Mouse (Mus musculus) intestine, embryonic 15.5 days (tissue): ENCODE measurements around the gene Rasal1. TPM values are rescaled to one million over a fixed set of nuclear protein-coding genes. Genes with fewer than 3 reads are reported as not detected.
A peak's percentile ranks its signal among the peaks of the same experiment; 100 is the strongest.

ENCODE experiments used
- ATAC-seq: fragments of 200-750 bp; cut with Nextera tagmentation; 2 replicates; pipeline ENCODE4 v1.8.0; 2017; ENCODE audit warnings: moderate TSS enrichment, moderate library complexity
- H3K27ac ChIP-seq: fragments of 300-500 bp; sonication (generic); 2 replicates; pipeline ENCODE4 v1.5.1; 2015; ENCODE audit warnings: mild to moderate bottlenecking, inconsistent platforms
- H3K27me3 ChIP-seq: fragments of 300-500 bp; sonication (generic); replicated peaks from 2 replicates; pipeline ENCODE4 v1.6.1; 2015; ENCODE audit warnings: inconsistent platforms
- H3K36me3 ChIP-seq: fragments of 300-500 bp; sonication (generic); 2 replicates; pipeline ENCODE4 v1.6.1; 2015; ENCODE audit warnings: inconsistent platforms
- H3K4me1 ChIP-seq: fragments of 300-500 bp; sonication (generic); replicated peaks from 2 replicates; pipeline ENCODE4 v1.6.1; 2015; ENCODE audit warnings: inconsistent platforms
- H3K4me2 ChIP-seq: fragments of 300-500 bp; sonication (generic); replicated peaks from 2 replicates; pipeline ENCODE4 v1.6.1; 2015; ENCODE audit warnings: mild to moderate bottlenecking, inconsistent platforms
- H3K4me3 ChIP-seq: fragments of 300-500 bp; sonication (generic); replicated peaks from 2 replicates; pipeline ENCODE4 v1.5.1; 2015; ENCODE audit warnings: inconsistent platforms
- H3K9ac ChIP-seq: fragments of 300-500 bp; sonication (generic); 2 replicates; pipeline ENCODE4 v1.6.1; 2015; ENCODE audit warnings: inconsistent platforms
- H3K9me3 ChIP-seq: fragments of 300-500 bp; sonication (generic); 2 replicates; pipeline ENCODE4 v1.6.1; 2016; ENCODE audit warnings: inconsistent platforms
- WGBS: fragments of 180-500 bp; shearing (Covaris S2); methylation state at CpG from one replicate; pipeline ENCODE4 v1.1.7; 2015; 5-methylcytosine and 5-hydroxymethylcytosine counted together
- polyA plus RNA-seq: library from polyadenylated mRNA; unstranded; fragments of >200 nt; fragmentation: Nextera tagmentation; extraction: Ambion mirVana; gene quantifications from 2 replicates; pipeline ENCODE4 v1.2.1, GENCODE M21; 2015

Rasal1 gene
- 0.49 and 1.0 TPM in 2 replicates for polyA plus RNA-seq

DNA sequence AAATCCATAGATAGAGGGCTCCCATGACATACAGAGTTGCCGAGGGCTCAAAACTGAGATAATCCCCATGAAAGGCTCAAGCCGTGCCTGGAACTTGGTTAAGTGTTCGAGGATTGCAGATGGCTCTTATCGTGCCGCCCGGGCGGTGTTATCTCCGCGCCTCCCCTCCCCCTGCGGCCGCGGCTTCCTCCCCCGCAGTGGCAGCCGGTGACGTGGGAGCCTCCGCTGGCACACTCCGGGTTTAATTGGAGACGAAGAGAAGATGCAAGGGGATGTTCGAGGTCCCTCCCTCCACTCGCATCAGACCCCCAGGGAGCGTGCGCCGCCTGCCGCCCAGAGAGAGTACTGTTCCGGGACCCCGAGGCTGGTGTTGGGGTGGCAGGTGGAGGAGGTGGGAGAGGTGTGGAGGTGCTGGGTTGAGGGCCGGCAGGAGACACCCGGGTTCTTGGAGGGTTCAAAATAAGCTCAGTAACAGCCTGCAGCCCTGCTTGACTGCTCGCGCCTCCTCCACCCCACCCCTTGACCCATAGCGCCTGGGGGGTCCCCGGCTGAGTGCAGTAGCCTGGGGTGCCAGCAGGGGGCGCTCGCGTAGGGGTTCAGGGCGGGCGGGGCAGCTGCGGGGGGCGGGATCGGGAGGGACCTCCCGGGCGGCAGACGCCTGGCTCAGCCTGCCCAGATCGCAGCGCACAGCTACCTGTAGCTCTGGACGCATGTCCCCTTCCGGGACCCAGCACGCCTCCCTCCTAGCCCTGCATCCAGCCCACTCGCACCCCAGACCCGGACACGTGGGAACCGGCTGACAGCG lies at the start of gene Rasal1:
Gene Rasal1, plus strand, starts transcription at position 244 of the 805 bp plus-strand sequence.
- 0 out of 2 replicates have a peak within 1 kb of the TSS, but pooled peaks have one; percentile 8 for H3K9ac ChIP-seq
- WGBS = under 1% methylated on average over 52 of the region's 53 CpGs
- H3K36me3 ChIP-seq = no peaks in the 10 kb centered on the region
- peaks cover 39% of the 10 kb centered on the region for H3K27me3 ChIP-seq
- H3K27ac ChIP-seq = no peak within 1 kb of the TSS
- H3K4me2 ChIP-seq = peak within 1 kb of the TSS; percentile 71
- H3K4me3 ChIP-seq = peak within 1 kb of the TSS; percentile 30
- no peaks in the 10 kb centered on the region for H3K9me3 ChIP-seq
- peak; percentile 73 for ATAC-seq
- peaks cover 10% of the 10 kb centered on the region for H3K4me1 ChIP-seq

DNA sequence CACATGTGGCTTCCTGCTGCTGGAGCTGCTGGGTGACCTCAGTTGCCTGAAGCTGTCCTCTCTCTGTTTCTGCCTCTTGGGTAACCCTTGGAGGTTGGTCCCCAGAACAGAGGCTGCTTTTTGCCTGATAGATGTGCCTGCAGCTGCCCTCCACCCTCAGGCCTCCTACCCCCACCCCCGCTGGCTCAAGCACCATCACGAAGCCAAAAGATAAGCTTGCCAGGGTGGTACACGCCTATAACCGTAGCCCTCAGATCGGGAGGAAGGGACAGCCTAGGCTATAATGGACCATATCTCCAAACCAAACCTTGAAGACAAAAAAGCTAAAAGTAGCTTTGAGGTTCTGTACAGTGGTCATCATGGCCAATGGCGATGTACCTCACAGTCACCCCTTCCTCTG lies 49.0 kb upstream of the Rasal1 start:
- ATAC-seq = no peak
- no peak overlapping the region for H3K27ac ChIP-seq
- WGBS = 81% methylated on average over 6 of the region's 6 CpGs

DNA sequence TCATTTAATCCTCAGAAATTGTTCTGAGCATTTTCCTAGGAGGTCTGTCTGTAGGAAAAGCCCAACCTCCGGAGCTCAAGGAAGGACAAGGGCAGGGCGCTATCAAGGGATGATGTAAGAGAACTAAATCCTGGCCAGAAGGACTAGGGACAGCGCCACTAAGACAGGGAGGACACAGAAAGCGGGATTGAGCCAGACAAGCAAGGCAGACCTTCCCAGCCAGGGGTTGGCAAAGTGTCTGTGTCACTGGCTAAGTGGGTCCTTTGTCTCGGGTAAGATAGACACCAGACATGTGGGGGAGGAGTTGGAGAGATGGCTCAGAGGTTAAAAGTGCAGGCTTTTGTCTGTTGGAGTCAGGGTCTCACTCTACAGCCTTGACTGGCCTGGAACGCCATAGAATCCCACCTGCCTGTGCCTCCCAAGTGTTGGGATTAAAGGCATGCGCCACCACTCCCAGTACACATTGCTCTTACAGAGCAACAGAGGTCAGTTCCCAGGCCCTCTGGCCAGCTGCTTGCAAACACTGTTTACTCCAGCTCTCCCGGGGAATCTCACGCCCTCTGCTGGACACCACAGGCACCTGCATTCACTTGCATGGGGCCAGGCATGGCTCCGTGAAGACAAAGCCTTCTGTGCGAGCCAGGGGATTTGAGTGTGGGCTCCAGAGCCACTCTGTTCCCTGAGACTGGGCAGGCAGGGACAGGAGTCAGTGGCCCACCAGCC lies 47.5 kb upstream of the Rasal1 start:
- Histone ChIP-seq H3K4me1 (0 out of 2 replicates have a peak, but pooled peaks cover 8% of the 10 kb centered on the region), H3K27me3 (no peaks in the 10 kb centered on the region), H3K4me3 (no peak overlapping the region), H3K9me3 (no peaks in the 10 kb centered on the region), H3K4me2 (no peak overlapping the region), H3K27ac (no peak overlapping the region), H3K9ac (no peak overlapping the region), H3K36me3 (no peaks in the 10 kb centered on the region)
- no peak for ATAC-seq
- 52% methylated on average over 11 of the region's 11 CpGs for WGBS

More for the DNA sequence above, 49.0 kb upstream of the Rasal1 start:
- H3K9ac ChIP-seq = no peak overlapping the region
- H3K4me2 ChIP-seq = no peak overlapping the region
- 0 out of 2 replicates have a peak, but pooled peaks cover 4% of the 10 kb centered on the region for H3K4me1 ChIP-seq
- H3K9me3 ChIP-seq = no peaks in the 10 kb centered on the region
- H3K36me3 ChIP-seq = no peaks in the 10 kb centered on the region
- no peaks in the 10 kb centered on the region for H3K27me3 ChIP-seq
- H3K4me3 ChIP-seq = no peak overlapping the region

DNA sequence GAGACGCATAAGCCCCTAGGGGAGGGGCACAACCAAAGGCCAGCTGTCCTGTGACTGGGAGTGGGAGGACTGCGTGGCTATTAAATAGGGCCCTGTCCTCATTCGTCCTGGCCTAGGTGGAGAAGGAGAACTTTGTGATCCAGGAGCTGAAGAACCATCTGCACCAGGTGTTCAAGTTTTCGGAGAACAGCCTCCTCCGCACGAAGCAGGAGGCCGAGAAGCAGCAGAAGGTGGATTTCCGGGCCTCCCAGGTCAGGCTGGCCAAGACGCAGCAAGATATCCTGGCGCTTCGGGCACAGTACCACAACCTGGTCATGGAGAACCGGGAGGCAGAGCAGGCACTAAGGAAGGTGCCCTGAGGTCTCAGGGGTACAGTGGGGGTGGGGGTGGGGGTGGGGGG lies 46.4 kb upstream of the Rasal1 start:
- Histone ChIP-seq H3K4me3 (no peak overlapping the region), H3K27me3 (no peaks in the 10 kb centered on the region), H3K27ac (no peak overlapping the region), H3K4me1 (0 out of 2 replicates have a peak, but pooled peaks cover 8% of the 10 kb centered on the region), H3K36me3 (no peaks in the 10 kb centered on the region), H3K9me3 (no peaks in the 10 kb centered on the region), H3K9ac (no peak overlapping the region), H3K4me2 (no peak overlapping the region)
- 94% methylated on average over 12 of the region's 12 CpGs for WGBS
- ATAC-seq = no peak

DNA sequence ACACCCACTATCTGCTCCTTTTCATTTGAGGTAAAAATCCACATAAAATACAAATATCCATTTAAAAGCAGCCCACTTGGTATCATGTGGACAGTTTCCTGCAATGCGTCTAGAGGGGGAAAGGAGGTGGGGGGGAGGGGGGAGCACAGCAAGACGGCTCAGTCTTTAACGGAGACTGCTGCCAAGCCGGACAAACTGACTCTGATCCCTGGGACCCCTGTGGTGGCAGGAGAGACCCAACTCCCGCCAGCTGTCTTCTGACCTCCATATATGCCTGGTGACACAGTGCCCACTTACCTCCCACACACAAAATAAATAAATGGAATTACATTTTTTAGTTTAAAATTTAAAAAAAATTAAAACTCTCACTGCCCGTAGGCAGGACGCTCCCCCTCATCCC lies 45.1 kb upstream of the Rasal1 start:
- Histone ChIP-seq H3K9me3 (no peaks in the 10 kb centered on the region), H3K27me3 (no peaks in the 10 kb centered on the region), H3K4me3 (no peak overlapping the region), H3K9ac (no peak overlapping the region), H3K36me3 (no peaks in the 10 kb centered on the region), H3K4me2 (no peak overlapping the region), H3K27ac (no peak overlapping the region), H3K4me1 (0 out of 2 replicates have a peak, but pooled peaks cover 8% of the 10 kb centered on the region)
- WGBS = 70% methylated on average over 7 of the region's 7 CpGs
- no peak for ATAC-seq

DNA sequence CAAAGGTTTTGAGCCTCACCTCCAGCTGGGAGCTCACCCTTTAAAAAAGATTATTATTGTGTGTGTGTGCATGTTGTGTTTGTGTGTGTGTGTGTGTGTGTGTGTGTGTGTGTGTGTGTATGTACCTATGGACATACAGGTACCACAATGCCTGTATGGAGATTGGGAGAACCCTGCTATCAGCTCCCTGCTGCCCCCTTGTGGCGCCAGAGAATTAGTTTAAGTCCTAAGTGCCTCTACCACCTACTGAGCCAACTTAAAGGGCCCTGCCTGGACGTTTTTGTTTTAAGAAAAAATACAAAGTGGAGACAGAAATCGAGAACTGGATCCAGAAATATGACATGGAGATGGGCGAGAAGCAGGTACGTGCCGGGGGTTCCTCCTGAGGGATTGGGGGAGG lies 43.8 kb upstream of the Rasal1 start:
- Histone ChIP-seq H3K36me3 (no peaks in the 10 kb centered on the region), H3K27me3 (no peaks in the 10 kb centered on the region), H3K27ac (0 out of 2 replicates have a peak overlapping the region, but pooled peaks have one; percentile 32), H3K4me3 (peak overlapping the region; percentile 21; the same call in 1 of the 2 replicates), H3K4me2 (peak overlapping the region; percentile 63), H3K9ac (peak overlapping the region; percentile 20; the same call in 1 of the 2 replicates), H3K9me3 (no peaks in the 10 kb centered on the region), H3K4me1 (0 out of 2 replicates have a peak, but pooled peaks cover 8% of the 10 kb centered on the region)
- ATAC-seq = peak; percentile 66
- WGBS = 3% methylated on average over 6 of the region's 6 CpGs

DNA sequence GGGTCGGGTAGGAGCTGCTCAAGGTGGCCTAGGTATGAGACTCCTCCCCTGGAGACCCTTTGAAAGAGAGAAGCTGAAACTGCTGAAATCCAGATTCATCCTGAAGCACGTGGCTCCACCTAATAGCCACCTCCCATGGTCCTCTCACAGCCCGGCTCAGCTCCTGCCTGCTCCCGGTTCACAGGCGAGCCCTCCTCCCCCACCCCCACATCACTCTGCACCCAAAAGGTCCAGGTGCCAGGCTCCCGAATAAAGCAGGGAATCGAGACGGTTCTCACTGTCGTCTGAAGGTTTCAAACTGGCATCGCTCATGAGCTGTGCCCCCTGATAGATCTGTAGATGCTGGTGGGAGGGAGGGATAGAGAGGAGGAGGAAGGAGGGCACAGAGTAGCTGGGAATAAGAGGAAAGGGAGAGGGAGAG lies 43.4 kb upstream of the Rasal1 start:
- 0 out of 2 replicates have a peak overlapping the region, but pooled peaks have one; percentile 32 for H3K27ac ChIP-seq
- ATAC-seq = peak; percentile 54
- WGBS = 3% methylated on average over 10 of the region's 10 CpGs
- no peaks in the 10 kb centered on the region for H3K36me3 ChIP-seq
- no peaks in the 10 kb centered on the region for H3K9me3 ChIP-seq
- peak overlapping the region; percentile 20; the same call in 1 of the 2 replicates for H3K9ac ChIP-seq
- H3K4me2 ChIP-seq = peak overlapping the region; percentile 63
- peak overlapping the region; percentile 21 for H3K4me3 ChIP-seq
- H3K27me3 ChIP-seq = no peaks in the 10 kb centered on the region
- 0 out of 2 replicates have a peak, but pooled peaks cover 8% of the 10 kb centered on the region for H3K4me1 ChIP-seq

DNA sequence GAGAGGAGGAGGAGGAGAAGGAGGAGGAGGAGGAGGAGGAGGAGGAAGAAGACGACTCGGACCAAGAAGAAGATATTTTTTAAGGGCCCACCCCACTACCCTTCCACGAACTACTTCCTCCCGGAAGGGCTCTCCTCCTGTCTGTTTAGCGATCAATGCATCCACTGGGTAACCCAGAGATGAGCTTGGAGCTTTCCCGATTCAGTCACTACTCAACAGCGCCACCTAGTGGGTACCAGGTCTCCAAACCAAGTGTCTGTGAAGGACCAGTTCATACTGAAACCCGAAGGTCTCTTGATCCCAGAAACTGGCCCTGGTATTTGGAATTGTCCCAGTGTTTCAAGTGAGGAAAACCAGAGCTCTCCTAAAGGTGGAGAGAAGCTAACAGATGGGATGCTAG lies 42.9 kb upstream of the Rasal1 start:
- no peak overlapping the region for H3K9ac ChIP-seq
- ATAC-seq = peak; percentile 74
- no peaks in the 10 kb centered on the region for H3K27me3 ChIP-seq
- 0% methylated on average over 8 of the region's 8 CpGs for WGBS
- H3K4me3 ChIP-seq = peak overlapping the region; percentile 21
- 0 out of 2 replicates have a peak, but pooled peaks cover 8% of the 10 kb centered on the region for H3K4me1 ChIP-seq
- H3K27ac ChIP-seq = no peak overlapping the region
- H3K4me2 ChIP-seq = peak overlapping the region; percentile 63
- no peaks in the 10 kb centered on the region for H3K9me3 ChIP-seq
- H3K36me3 ChIP-seq = no peaks in the 10 kb centered on the region

DNA sequence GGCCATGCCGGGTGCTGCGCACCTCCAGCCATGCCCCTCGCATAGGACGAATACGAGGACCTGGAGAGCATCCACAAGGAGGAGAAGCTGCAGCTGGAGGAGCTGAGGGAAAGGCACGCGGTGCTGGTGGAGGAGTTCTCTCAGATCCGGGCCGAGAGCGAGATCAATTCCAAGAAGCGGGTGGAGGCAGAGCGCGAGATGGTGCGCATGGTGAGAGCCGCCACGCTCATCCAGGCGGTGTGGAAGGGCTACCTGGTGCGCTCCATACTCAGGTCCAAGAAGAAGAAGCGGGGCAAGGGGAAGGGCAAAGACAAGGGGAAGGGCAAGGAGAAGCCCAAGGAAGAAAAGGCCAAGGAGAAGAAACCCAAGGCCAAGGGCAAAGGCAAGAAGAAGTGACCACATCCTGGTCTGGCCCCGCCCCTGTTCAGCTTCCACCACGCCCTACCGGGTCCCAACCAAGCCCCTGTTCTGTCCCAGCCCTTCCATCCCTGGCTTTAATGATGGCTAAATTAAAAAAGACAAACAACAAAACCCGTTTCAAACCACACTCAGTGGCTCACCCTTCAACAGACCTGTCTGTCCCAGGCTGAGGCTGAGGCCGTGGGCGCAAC lies 41.9 kb upstream of the Rasal1 start:
- H3K4me2 ChIP-seq = no peak overlapping the region
- no peaks in the 10 kb centered on the region for H3K36me3 ChIP-seq
- peaks cover 13% of the 10 kb centered on the region for H3K4me1 ChIP-seq
- H3K27ac ChIP-seq = no peak overlapping the region
- no peak overlapping the region for H3K4me3 ChIP-seq
- no peaks in the 10 kb centered on the region for H3K9me3 ChIP-seq
- no peak for ATAC-seq
- no peaks in the 10 kb centered on the region for H3K27me3 ChIP-seq
- 67% methylated on average over 25 of the region's 25 CpGs for WGBS
- H3K9ac ChIP-seq = no peak overlapping the region

DNA sequence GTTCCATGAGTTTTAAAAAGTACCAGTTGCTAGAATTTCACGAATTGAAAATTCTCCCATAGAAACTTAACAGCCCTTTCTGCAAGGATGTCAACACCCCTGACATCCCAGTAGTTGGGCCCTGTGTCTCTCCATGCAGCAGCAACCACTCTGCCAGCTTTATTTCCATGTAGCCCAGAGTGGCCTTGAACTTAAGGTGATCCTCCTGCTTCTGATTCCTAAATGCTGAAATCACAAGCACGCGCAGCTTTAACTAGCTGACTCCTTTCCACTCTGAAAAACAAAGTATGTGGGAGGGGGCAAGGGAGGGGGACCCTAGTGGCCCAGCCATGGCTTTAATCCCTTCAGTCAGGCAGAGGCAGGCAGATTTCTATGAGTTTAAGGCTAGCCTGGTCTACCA lies 41.3 kb upstream of the Rasal1 start:
- no peak overlapping the region for H3K27ac ChIP-seq
- H3K36me3 ChIP-seq = no peaks in the 10 kb centered on the region
- peaks cover 14% of the 10 kb centered on the region for H3K4me1 ChIP-seq
- WGBS = 78% methylated on average over 3 of the region's 3 CpGs
- no peak for ATAC-seq
- H3K9me3 ChIP-seq = no peaks in the 10 kb centered on the region
- H3K9ac ChIP-seq = no peak overlapping the region
- H3K4me2 ChIP-seq = no peak overlapping the region
- H3K4me3 ChIP-seq = no peak overlapping the region
- H3K27me3 ChIP-seq = no peaks in the 10 kb centered on the region

DNA sequence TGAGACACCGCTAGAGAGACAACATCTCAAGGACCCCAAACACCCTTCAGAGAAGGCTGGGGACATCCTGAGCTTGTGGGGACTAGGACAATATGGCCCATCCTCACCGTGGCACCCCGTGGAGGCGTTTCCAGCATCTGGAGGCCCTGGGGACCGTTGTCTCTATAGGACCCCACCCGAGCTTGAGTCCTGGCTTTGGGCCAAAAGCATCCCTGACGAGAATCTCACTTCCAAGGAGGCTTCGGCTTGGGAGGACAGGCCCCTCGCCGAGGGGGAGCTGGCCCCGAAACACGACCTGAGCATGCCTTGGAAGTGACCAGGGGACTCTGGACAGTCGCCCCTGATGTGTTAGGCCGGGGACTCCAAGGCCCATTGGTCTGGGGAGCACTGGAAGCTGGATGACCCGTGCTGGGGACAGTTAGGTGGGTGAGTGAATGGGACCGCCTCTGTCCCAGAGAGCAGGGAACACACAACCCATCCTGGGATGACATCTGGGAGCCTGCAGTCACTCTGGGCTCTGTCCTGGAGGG lies 39.3 kb upstream of the Rasal1 start:
- H3K27me3 ChIP-seq = no peaks in the 10 kb centered on the region
- H3K9me3 ChIP-seq = no peaks in the 10 kb centered on the region
- ATAC-seq = no peak
- H3K4me3 ChIP-seq = no peak overlapping the region
- no peak overlapping the region for H3K27ac ChIP-seq
- peaks cover 18% of the 10 kb centered on the region for H3K4me1 ChIP-seq
- no peak overlapping the region for H3K9ac ChIP-seq
- 84% methylated on average over 16 of the region's 16 CpGs for WGBS
- no peak overlapping the region for H3K4me2 ChIP-seq
- H3K36me3 ChIP-seq = no peaks in the 10 kb centered on the region

DNA sequence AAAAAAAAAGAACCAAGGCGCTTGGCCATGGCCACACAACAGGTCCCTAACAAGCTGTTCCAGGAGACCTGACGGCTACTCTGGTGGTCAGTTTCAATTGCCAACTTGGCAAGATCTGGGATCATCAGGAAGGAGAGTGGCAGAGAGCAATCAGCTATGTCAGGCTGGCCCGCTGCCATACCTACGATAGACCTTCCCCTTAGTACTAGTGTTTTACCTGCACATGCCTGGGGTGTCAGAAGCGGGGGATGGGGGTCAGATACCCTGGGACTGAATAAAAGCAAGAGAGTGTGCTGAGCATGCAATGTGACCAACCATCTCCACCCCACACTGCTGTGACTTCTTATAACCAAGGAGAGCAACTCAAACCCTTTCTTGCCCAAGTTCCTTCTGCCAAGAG lies 37.7 kb upstream of the Rasal1 start:
- ATAC-seq = no peak
- Histone ChIP-seq H3K9me3 (no peaks in the 10 kb centered on the region), H3K9ac (no peak overlapping the region), H3K36me3 (peaks cover 4% of the 10 kb centered on the region), H3K4me3 (no peak overlapping the region), H3K27me3 (no peaks in the 10 kb centered on the region), H3K4me2 (peak overlapping the region; percentile 83), H3K27ac (no peak overlapping the region), H3K4me1 (peaks cover 14% of the 10 kb centered on the region)
- WGBS = 89% methylated on average over 5 of the region's 5 CpGs
